Mouse (Mus musculus) skeletal muscle tissue, adult 2 months (tissue): Measurements from ENCODE around the gene Zp2.

Source experiments
- DNase-seq: peaks from one replicate; pipeline ENCODE4 v3.0.0-alpha.2; 2012; ENCODE audit warnings: low read depth, low spot score

The Zp2 gene

DNA sequence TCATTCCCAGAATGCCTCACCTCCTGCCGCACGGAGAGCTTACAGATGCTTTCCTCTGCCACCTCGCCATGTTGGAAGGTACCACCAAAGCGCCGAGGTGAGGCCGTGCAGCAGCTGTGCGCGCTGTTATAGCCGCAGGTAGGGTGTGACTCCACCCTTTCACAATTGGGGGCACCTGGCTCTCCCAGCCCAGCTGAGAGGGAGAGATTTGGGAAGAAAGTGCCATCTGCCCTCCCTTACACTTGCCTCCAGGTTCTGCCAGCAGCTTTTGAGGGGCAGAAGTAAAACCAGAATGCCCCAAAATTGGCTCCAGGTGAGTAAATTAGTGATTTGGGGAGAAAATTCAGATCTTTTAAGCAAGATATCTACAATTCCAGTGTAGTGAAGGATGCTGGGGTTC, at the start of gene Zp2:
Gene Zp2, minus strand, starts transcription at position 101 of the 400 bp plus-strand sequence.
- DNase-seq: no peak

DNA sequence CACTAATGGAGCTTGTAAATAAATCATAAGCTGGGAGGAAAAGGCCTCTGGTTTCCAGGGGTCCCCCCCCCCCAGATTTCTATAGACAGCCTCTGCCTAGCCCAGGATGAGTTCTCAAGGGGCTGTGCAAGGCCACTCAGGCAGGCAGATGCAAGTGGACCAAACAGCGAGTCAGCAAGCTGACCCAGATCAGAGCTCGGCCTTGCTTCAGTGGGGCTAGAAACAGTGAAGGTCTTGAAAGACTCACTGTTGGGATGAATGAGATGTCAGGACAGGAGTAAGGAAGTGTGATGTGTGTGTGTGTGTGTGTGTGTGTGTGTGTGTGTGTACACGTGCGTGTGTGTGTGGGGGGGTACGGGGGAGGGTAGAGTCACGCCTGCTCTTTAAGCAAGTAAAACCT, 47.7 kb upstream of the Zp2 start:
- no peak for DNase-seq

DNA sequence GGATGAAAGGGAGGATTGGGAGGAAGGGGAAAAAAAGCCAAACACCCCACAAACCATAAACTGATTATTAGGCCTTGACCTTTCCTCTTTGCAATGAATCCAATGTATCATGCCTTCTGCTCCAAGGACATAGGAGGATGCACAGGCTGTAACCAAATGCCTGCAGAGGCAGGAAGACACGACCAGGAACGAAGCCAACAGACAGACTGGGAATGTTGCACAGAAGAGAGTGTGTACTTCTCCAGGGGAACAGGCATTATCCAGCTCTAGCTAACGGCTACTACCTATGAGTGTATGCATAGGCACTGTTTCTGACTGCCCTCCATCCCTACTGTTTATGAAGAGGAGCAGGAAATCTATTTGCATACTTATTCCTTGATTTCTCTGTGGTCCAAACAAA, 47.1 kb upstream of the Zp2 start:
- DNase-seq: no peak

DNA sequence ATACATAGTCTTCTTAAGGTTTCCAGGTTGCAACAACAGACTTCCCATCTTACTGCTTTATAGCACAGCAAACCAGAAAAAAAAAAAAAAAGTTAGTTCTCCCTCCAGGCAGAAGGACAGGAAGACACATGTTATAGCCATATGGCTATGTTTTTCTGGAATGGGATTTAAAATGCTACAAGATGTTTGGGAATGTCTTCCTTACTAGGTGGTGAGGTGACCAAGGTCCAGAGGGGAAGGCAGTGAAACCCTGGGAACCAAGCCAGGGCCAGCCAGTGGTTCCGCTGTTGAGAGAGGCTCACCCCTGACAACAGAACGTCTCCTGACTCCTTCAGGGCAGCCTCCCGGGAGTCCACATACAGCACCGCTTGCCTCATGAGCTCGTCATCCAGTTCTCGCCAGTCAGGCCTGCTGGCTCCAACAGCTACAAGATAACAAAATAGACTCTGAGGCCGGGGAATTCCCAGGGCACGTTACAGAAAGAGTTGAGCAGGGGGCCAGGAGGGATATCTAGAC, 45.1 kb upstream of the Zp2 start:
- no peak for DNase-seq

- DNase-seq: no peak
Measured at GRCm38 (mm10) chr7:120189369-120190149, 44.5 kb upstream of the Zp2 start.

DNA sequence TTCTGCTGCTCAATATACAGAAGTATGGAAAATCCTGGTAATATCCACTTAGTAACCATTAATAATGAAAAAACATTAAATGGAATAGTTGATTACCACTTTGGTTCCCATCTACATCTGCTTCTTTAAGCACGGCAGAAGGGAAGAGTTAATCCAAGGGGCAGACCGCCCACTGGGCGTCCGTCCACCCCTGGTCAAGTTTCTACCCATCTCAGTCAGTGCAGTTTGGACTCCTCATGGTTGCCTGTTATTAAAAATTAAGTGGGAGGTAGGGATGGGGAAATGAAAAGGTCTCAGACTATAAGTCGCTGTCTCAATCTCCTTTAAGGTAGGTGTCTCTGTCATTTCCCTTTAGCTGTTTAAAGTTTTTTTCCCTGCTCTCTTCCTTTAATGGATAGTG, 43.9 kb upstream of the Zp2 start:
- no peak for DNase-seq

- no peak for DNase-seq
Measured at GRCm38 (mm10) chr7:120182891-120183290, 37.8 kb upstream of the Zp2 start.

DNA sequence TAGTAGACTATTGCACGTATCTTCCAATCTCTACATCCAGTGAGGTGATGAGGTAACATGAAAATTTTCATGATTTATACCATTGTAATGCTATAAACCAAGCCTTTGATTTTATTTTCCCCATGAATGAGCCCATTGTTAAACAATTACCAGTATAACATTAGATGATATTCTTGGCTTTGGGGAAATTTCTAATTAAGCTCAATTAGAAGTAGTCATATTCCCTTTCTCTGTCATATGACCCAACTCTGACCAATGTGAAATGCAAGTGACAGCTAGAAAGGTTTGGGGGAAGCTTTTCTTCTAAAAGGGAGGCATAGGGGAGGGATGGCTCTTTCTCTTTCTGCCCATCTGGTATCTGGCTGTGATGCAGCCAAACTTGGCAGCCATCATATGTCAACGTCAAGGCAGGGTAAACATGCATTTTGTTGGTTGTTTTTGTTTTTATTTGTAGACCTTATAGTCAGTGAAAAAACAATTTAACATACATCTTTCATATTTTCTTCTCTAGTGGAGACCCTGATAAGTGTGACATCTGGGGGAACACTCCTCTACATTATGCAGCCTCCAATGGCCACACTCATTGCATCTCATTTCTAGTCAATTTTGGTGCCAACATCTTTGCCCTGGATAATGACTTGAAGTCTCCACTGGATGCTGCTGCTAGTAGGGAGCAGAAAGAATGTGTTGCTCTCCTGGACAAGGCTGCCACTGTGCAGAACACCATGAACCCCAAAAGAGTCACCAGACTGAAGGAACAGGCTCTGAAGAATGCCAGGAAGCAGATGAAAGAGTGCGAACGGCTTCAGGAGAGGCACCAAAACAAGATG, 36.5 kb upstream of the Zp2 start:
- no peak for DNase-seq

GRCm38 (mm10) chr7:120180547-120180946, 35.5 kb upstream of the Zp2 start:
- no peak for DNase-seq

DNA sequence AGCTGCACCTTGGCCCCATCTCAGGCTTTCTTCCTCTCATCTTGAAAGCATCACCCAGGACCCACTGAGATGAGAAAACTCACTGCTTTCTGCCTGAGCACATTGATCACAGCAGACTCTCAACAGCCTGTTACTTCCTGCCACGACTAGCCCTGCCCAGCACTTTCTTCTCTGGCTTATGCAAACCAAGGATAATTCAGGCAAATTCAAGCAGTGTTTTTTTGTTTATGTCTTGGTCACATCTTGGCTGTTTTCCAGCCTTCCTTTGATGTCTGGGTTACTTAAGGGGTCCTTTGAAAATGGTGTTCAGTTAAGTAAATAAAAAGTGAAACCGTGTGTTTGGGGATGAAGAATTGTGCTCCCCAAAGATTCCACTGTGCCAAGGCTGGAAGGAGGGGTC, 33.8 kb upstream of the Zp2 start:
- no peak for DNase-seq

DNA sequence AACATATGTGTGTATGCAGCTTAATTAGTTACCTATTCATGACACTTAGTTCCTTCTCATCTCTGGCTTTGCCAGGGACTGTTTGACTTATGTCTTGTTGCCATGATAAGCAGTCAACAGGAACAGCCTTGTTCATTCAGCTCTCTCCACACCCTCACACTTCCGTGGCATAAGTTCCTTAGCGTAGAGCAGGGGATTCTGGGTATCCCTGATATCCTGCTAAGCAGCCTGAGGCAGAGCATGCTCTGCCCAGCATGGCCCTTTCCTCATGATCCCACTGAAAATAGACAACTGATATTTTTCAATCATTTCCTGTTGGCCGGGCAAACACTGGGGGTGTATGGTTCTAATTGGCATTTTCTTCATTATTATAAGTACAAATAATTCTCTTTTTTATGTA, 32.5 kb upstream of the Zp2 start:
- no peak for DNase-seq

- no peak for DNase-seq
Measured at GRCm38 (mm10) chr7:120174723-120175504, 29.8 kb upstream of the Zp2 start.

DNA sequence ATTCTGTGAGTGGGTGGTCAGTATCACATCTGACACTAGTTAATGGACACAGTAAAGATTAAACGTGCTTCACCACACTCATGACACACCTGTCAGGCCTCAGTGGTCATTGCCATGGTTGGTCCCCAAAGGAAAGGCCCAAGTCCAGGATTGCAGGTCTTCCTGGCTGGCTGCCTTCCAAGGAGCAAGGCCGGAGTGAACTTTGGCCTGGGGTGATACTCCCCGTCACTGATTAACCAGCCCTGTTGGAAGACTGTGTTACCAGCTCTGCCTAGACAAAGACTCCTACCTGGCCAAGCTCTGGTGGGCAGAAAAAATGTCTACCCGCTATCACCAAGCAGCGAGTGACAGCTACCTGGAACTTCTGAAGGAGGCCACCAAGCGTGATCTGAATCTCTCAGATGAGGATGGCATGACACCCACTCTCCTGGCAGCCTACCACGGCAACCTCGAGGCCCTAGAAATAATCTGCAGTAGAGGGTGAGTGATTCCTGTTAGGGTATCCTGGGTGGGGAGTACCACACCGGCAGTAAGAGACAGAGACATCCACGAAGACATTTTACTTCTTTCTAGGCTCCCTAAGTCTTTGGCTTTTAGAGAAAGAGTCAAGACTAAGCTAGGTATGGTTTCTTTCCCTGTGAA, 28.6 kb upstream of the Zp2 start, which contains the start of gene Anks4b:
Gene Anks4b, plus strand, starts transcription at position 256 of the 642 bp plus-strand sequence.
- no peak for DNase-seq

- no peak for DNase-seq
Measured at GRCm38 (mm10) chr7:120172188-120172700, 27.2 kb upstream of the Zp2 start.

DNA sequence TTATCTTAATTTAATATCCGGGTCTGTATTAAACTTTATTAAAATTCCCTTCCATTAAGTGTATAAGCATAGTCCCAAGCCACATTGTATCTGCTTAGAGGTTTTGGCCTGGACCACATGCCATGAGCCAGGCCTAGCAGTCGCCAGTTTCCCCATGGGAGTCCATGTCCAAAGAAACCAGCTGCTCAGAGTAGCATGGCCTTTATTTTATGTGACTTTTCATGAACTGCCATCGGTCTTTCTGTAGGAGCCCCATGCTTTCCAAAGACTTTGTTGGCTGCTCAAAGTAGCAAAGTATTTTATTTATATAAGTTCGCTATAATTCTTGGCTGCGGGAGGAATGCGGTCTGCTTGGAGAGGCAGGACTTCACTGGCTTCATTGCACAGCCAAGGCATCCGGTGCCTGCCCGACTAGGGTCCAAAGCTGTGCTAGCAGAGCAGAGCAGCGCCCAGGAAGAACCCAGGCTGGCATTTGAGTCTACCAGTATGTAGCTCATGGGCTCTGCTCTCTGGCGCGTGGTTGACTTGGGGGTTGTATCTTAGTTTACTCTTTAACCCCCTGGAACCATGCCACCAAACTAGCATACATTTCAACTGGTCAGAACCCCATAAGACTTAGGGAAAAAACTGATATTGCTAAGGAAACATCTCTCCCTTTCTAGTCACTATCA, 18.6 kb upstream of the Zp2 start:
- DNase-seq: no peak

DNA sequence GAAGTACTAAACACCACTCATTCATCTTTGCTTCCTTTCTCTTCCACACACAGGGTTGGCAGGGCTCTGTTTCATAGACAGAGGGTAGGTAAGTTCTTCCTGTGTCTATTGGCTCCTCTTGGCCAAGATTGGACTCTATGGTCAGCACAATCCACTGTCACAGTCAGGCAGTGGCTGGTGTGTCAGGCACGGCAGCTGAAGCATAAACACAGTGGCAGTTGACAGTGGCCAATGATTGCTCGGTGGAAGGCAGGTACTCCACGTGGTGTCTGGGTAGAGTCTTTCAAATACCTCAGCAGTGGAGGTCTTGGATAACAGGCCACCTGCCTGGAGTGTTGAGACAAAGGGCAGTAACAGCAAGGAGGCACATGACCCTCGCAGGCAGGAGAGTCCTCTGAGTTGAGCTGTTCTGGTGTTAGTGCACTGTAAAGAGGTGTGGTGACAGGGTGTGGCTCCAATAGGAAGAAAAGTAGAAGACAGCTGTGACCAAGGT, 13.1 kb upstream of the Zp2 start:
- DNase-seq: no peak

DNA sequence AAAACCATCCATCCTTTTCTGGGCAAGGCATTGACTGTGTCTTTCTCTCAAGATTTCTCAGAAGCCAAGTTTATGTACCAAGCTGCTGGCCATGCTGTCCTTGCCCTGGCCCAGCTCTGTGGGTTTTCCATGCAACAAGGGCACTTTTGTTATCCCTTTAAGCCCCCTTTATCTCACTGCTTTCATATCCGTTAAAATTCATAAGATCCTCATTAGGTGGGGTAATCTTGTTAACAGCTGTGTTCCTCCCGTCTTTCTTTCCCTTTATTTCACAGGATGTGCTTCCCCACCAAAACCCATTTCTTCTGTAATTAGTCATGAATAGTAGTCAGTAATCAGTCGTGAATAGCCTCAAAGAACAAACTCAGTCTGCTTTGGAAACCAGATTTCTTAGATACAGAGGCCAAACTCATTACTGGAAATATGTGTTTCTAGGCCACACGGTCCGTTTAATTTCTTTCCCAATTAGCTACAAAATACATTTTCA, 12.5 kb upstream of the Zp2 start:
- no peak for DNase-seq

- no peak for DNase-seq
Measured at GRCm38 (mm10) chr7:120156841-120157409, 11.8 kb upstream of the Zp2 start.

GRCm38 (mm10) chr7:120150898-120151297, 5.8 kb upstream of the Zp2 start:
- DNase-seq: no peak

GRCm38 (mm10) chr7:120150257-120150656, 5.2 kb upstream of the Zp2 start:
- peak; percentile 8 for DNase-seq
